Mouse (Mus musculus) limb, embryonic 12.5 days (tissue): Measurements from ENCODE around the gene Lsp1. TPM values are rescaled to one million over a fixed set of nuclear protein-coding genes. Genes with fewer than 3 reads are reported as not detected.

ENCODE experiments used
- ATAC-seq: fragments of 200-750 bp; cut with Nextera tagmentation; 2 replicates; pipeline ENCODE4 v1.8.0; 2017; ENCODE audit warnings: low read depth, moderate TSS enrichment; ENCODE audit not compliant: insufficient number of reproducible peaks, insufficient read depth, low FRiP score, low TSS enrichment
- H3K27ac ChIP-seq: fragments of 300-500 bp; sonication (generic); 2 replicates; pipeline ENCODE4 v1.5.1; 2016; ENCODE audit warnings: mild to moderate bottlenecking, moderate library complexity
- H3K27me3 ChIP-seq: fragments of 300-500 bp; sonication (generic); 2 replicates; pipeline ENCODE4 v1.6.1; 2016; ENCODE audit warnings: mild to moderate bottlenecking, moderate library complexity
- H3K36me3 ChIP-seq: fragments of 300-500 bp; sonication (generic); 2 replicates; pipeline ENCODE4 v1.6.1; 2016; ENCODE audit warnings: mild to moderate bottlenecking, moderate library complexity
- H3K4me1 ChIP-seq: fragments of 300-500 bp; sonication (generic); replicated peaks from 2 replicates; pipeline ENCODE4 v1.6.1; 2016
- H3K4me2 ChIP-seq: fragments of 300-500 bp; sonication (generic); 2 replicates; pipeline ENCODE4 v1.6.1; 2016; ENCODE audit warnings: mild to moderate bottlenecking, moderate library complexity
- H3K4me3 ChIP-seq: fragments of 300-500 bp; sonication (generic); replicated peaks from 2 replicates; pipeline ENCODE4 v1.5.1; 2016; ENCODE audit warnings: mild to moderate bottlenecking
- H3K9ac ChIP-seq: fragments of 300-500 bp; sonication (generic); replicated peaks from 2 replicates; pipeline ENCODE4 v1.6.1; 2016; ENCODE audit warnings: mild to moderate bottlenecking, moderate library complexity
- H3K9me3 ChIP-seq: fragments of 300-500 bp; sonication (generic); 2 replicates; pipeline ENCODE4 v1.6.1; 2016; ENCODE audit warnings: mild to moderate bottlenecking, moderate library complexity
- WGBS: fragments of 180-500 bp; shearing (Covaris S2); methylation state at CpG from one replicate; pipeline ENCODE4 v1.1.7; 2016; 5-methylcytosine and 5-hydroxymethylcytosine counted together
- polyA plus RNA-seq: library from polyadenylated mRNA; unstranded; fragments of >200 nt; fragmentation: Nextera tagmentation; extraction: Ambion mirVana; gene quantifications from 2 replicates; pipeline ENCODE4 v1.2.1, GENCODE M21; 2016

Gene Lsp1
- polyA plus RNA-seq, 1 experiment from 2014 or later = 30.3 TPM

DNA sequence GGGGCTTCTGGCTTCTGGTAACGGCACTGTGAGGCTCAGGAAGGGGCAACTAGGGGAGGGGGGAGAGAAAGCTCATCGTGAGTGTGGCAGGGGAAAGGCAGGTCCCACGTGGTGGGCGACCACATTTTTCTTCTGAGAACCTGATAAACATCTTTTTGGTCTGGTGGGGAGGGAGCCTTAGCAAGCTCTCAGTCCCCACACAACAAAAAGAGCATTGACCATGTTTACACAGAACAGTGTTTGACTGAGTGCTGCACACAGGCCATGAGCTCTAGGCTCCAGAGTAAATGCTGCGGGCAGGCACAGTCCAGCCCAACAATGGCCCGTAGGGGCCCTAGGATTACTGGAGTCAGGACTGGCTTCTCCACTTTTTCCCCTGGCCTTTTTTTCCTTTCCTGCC lies 78.2 kb downstream of the Lsp1 start:
- Histone ChIP-seq H3K27ac (peak overlapping the region; percentile 96), H3K4me1 (peaks cover 86% of the 10 kb centered on the region), H3K9ac (peak overlapping the region; percentile 13), H3K9me3 (no peaks in the 10 kb centered on the region), H3K4me2 (peak overlapping the region; percentile 23), H3K36me3 (peaks cover 20% of the 10 kb centered on the region; the same call in 1 of the 2 replicates), H3K27me3 (no peaks in the 10 kb centered on the region), H3K4me3 (no peak overlapping the region)
- ATAC-seq = no peak
- 5% methylated on average over 6 of the region's 6 CpGs for WGBS

GRCm38 (mm10) chr7:142539828-142540227 lies 79.2 kb downstream of the Lsp1 start:
- no peak for ATAC-seq
- no peak overlapping the region for H3K4me2 ChIP-seq
- peak overlapping the region; percentile 96 for H3K27ac ChIP-seq
- WGBS = 19% methylated on average over 8 of the region's 8 CpGs
- H3K36me3 ChIP-seq = peaks cover 23% of the 10 kb centered on the region; the same call in 1 of the 2 replicates
- H3K4me1 ChIP-seq = peaks cover 86% of the 10 kb centered on the region
- H3K4me3 ChIP-seq = no peak overlapping the region
- H3K9me3 ChIP-seq = no peaks in the 10 kb centered on the region
- H3K27me3 ChIP-seq = no peaks in the 10 kb centered on the region
- H3K9ac ChIP-seq = no peak overlapping the region

DNA sequence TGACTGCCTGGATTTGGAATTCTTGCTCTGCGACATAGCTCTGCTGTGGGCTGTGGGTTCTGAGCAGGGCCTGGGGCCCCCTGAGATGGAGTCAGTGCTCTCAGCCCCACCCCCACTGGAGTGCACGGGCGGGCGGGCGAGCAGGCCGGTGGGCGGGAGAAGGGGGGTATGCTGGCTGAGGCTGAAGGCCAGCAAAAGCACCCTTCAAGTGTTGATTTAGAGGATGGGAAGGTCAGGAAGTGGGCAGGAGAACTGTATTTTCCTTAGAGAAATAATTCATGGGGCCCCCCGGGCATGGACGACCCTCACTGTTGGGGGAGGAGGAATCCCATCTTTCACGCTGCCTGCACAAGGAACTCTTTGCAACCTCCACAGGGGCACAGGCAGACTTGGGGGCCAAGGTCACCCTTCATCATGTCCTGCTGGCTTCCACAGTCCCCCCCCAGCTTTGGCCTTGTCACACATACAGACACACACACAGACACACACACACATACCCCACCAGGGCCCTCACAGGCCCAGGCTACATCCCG lies 82.2 kb downstream of the Lsp1 start:
- Histone ChIP-seq H3K27ac (peak overlapping the region; percentile 96), H3K4me1 (peaks cover 96% of the 10 kb centered on the region), H3K9me3 (no peaks in the 10 kb centered on the region), H3K4me2 (peak overlapping the region; percentile 27), H3K36me3 (peaks cover 12% of the 10 kb centered on the region; the same call in 1 of the 2 replicates), H3K27me3 (no peaks in the 10 kb centered on the region), H3K9ac (peak overlapping the region; percentile 40; the same call in 1 of the 2 replicates), H3K4me3 (no peak overlapping the region)
- 6% methylated on average over 11 of the region's 11 CpGs for WGBS
- ATAC-seq = no peak

Other genes with a start within 250 kb of the Lsp1 start
- gene Gm7579, start 248.9 kb upstream of the Lsp1 start, polyA plus RNA-seq = not detected in 2 replicates
- not detected in 2 replicates for gene Krtap5-5, start 230.8 kb upstream of the Lsp1 start, polyA plus RNA-seq
- gene Gm40460, start 219.7 kb upstream of the Lsp1 start, polyA plus RNA-seq = not detected in 2 replicates
- not detected in 2 replicates for gene Gm2431, start 202.5 kb upstream of the Lsp1 start, polyA plus RNA-seq
- not detected in 2 replicates for gene Gm4559, start 186.4 kb upstream of the Lsp1 start, polyA plus RNA-seq
- gene Krtap5-1, start 163.7 kb upstream of the Lsp1 start, polyA plus RNA-seq = not detected in 2 replicates
- gene Krtap5-4, start 157.3 kb upstream of the Lsp1 start, polyA plus RNA-seq = not detected in 2 replicates
- 0.27 and 0.33 TPM in 2 replicates for gene Ifitm10, start 87.1 kb upstream of the Lsp1 start, polyA plus RNA-seq
- gene Gm49369, start 78.1 kb upstream of the Lsp1 start, polyA plus RNA-seq = 0.63 and 3.4 TPM in 2 replicates
- gene Ctsd, start 72.8 kb upstream of the Lsp1 start, polyA plus RNA-seq = 135 and 145 TPM in 2 replicates
- 0.60 TPM in 1 of 2 replicates, not detected in the other for gene Syt8, start 26.0 kb upstream of the Lsp1 start, polyA plus RNA-seq
- 14.4 and 15.3 TPM in 2 replicates for gene Tnni2, start 19.0 kb upstream of the Lsp1 start, polyA plus RNA-seq
- gene Tnnt3, start 38.0 kb downstream of the Lsp1 start, polyA plus RNA-seq = 14.3 and 17.3 TPM in 2 replicates
- gene Mrpl23, start 71.9 kb downstream of the Lsp1 start, polyA plus RNA-seq = 29.4 and 33.3 TPM in 2 replicates
- 815 and 938 TPM in 2 replicates for gene Igf2, start 206.0 kb downstream of the Lsp1 start, polyA plus RNA-seq
- not detected in 2 replicates for gene Gm49394, start 209.1 kb downstream of the Lsp1 start, polyA plus RNA-seq